Mouse (Mus musculus) T-helper 1 cell (primary cell): ENCODE measurements at regions not wholly inside any gene's neighbourhood (a gene's known extent, or its start where the extent isn't known, plus 50 kb on each side); places are given as distances from the start of the nearest gene placed in this dataset.

Source experiments
- in situ Hi-C: fragments of 300-600 bp; cut with MboI, MseI; formaldehyde crosslinking; loops from one replicate; pipeline ENCODE4 v1.15.1; 2025; ENCODE audit warnings: high pct_unique_total_duplicates

- in situ Hi-C loops: no loop called here
Observed at GRCm38 (mm10) chr2:74106472-74106871, 195.3 kb upstream of the Atp5g3 start.

GRCm38 (mm10) chr2:74099671-74100372, 188.7 kb upstream of the Atp5g3 start:
- in situ Hi-C loops: no loop called here

- in situ Hi-C loops: no loop called here
Observed at GRCm38 (mm10) chr2:74096809-74097208, 185.7 kb upstream of the Atp5g3 start.

- in situ Hi-C loops: no loop called here
Observed at GRCm38 (mm10) chr2:74093494-74093893, 182.4 kb upstream of the Atp5g3 start.

- in situ Hi-C loops: no loop called here
Observed at GRCm38 (mm10) chr2:74087375-74087774, 176.2 kb upstream of the Atp5g3 start.

- in situ Hi-C loops: no loop called here
Observed at GRCm38 (mm10) chr2:74084971-74085370, 173.8 kb upstream of the Atp5g3 start.

- in situ Hi-C loops: no loop called here
Observed at GRCm38 (mm10) chr2:74076774-74077173, 165.6 kb upstream of the Atp5g3 start.

GRCm38 (mm10) chr2:74075566-74075965, 164.4 kb upstream of the Atp5g3 start:
- in situ Hi-C loops: no loop called here

GRCm38 (mm10) chr2:74073396-74073795, 162.3 kb upstream of the Atp5g3 start:
- in situ Hi-C loops: no loop called here

GRCm38 (mm10) chr2:74066652-74067051, 155.5 kb upstream of the Atp5g3 start:
- in situ Hi-C loops: loop anchor here (5.0 kb wide), 1 partner anchor 581 kb away; no protein-coding TSS in a partner anchor

GRCm38 (mm10) chr2:74064369-74064768, 153.2 kb upstream of the Atp5g3 start:
- in situ Hi-C loops: no loop called here

GRCm38 (mm10) chr2:74063777-74064176, 152.7 kb upstream of the Atp5g3 start:
- in situ Hi-C loops: no loop called here

GRCm38 (mm10) chr2:74063302-74063701, 152.2 kb upstream of the Atp5g3 start:
- in situ Hi-C loops: no loop called here

- in situ Hi-C loops: no loop called here
Observed at GRCm38 (mm10) chr2:74042430-74042829, 131.3 kb upstream of the Atp5g3 start.

GRCm38 (mm10) chr2:74039580-74039979, 128.5 kb upstream of the Atp5g3 start:
- in situ Hi-C loops: no loop called here

GRCm38 (mm10) chr2:74036043-74036442, 124.9 kb upstream of the Atp5g3 start:
- in situ Hi-C loops: no loop called here

GRCm38 (mm10) chr2:74032177-74033021, 121.3 kb upstream of the Atp5g3 start:
- in situ Hi-C loops: no loop called here

GRCm38 (mm10) chr2:74029938-74030337, 118.8 kb upstream of the Atp5g3 start:
- in situ Hi-C loops: no loop called here

GRCm38 (mm10) chr2:74027404-74028104, 116.4 kb upstream of the Atp5g3 start:
- in situ Hi-C loops: no loop called here

- in situ Hi-C loops: no loop called here
Observed at GRCm38 (mm10) chr2:74015146-74015545, 104.0 kb upstream of the Atp5g3 start.

- in situ Hi-C loops: no loop called here
Observed at GRCm38 (mm10) chr2:74014201-74014600, 103.1 kb upstream of the Atp5g3 start.

- in situ Hi-C loops: no loop called here
Observed at GRCm38 (mm10) chr2:73998531-73998930, 87.4 kb upstream of the Atp5g3 start.
